Mouse (Mus musculus): ENCODE measurements at regions not wholly inside any gene's neighbourhood (a gene's known extent, or its start where the extent isn't known, plus 50 kb on each side); places are given as distances from the start of the nearest gene placed in this dataset.

- WGBS (ENCODE audit: insufficient replicate concordance): 63% methylated on average over 6 of the region's 6 CpGs
- DNase-seq (no peak), ATAC-seq (ENCODE audit: low read depth) (no peak)
- Histone ChIP-seq H3K4me1 (replicated peaks) (no peaks in the 10 kb centered on the region), H3K36me3 (no peaks in the 10 kb centered on the region), H3K27me3 (no peaks in the 10 kb centered on the region), H3K9me3 (replicated peaks) (0 out of 2 replicates have a peak, but pooled peaks cover 1% of the 10 kb centered on the region), H3K9ac (no peak overlapping the region), H3K4me3 (replicated peaks) (no peak overlapping the region), H3K4me2 (no peak overlapping the region), H3K27ac (no peak overlapping the region)
Observed at GRCm38 (mm10) chr19:26296360-26296759, 308.5 kb upstream of the Smarca2 start.

GRCm38 (mm10) chr19:26308477-26309135 lies 296.2 kb upstream of the Smarca2 start:
- WGBS (ENCODE audit: insufficient replicate concordance): 63% methylated on average over 1 of the region's 1 CpGs
- Histone ChIP-seq H3K4me2 (no peak overlapping the region), H3K4me1 (replicated peaks) (no peaks in the 10 kb centered on the region), H3K9ac (no peak overlapping the region), H3K27me3 (no peaks in the 10 kb centered on the region), H3K36me3 (no peaks in the 10 kb centered on the region), H3K4me3 (replicated peaks) (no peak overlapping the region), H3K27ac (no peak overlapping the region), H3K9me3 (replicated peaks) (no peaks in the 10 kb centered on the region)
- DNase-seq (no peak), ATAC-seq (ENCODE audit: low read depth) (no peak)

- Histone ChIP-seq H3K4me2 (no peak overlapping the region), H3K36me3 (no peaks in the 10 kb centered on the region), H3K27me3 (no peaks in the 10 kb centered on the region), H3K9ac (no peak overlapping the region), H3K9me3 (replicated peaks) (no peaks in the 10 kb centered on the region), H3K27ac (no peak overlapping the region), H3K4me3 (replicated peaks) (no peak overlapping the region), H3K4me1 (replicated peaks) (no peaks in the 10 kb centered on the region)
- WGBS (ENCODE audit: insufficient replicate concordance): 69% methylated on average over 2 of the region's 2 CpGs
- DNase-seq: no peak
- ATAC-seq (ENCODE audit: low read depth): no peak
Observed at GRCm38 (mm10) chr19:26318977-26319376, 285.9 kb upstream of the Smarca2 start.

- no peak overlapping the region for H3K4me2 ChIP-seq
- 58% methylated on average over 5 of the region's 5 CpGs for WGBS (ENCODE audit: insufficient replicate concordance)
Observed at GRCm38 (mm10) chr19:26323682-26324081, 281.2 kb upstream of the Smarca2 start.

GRCm38 (mm10) chr19:26339120-26339519 lies 265.7 kb upstream of the Smarca2 start:
- H3K4me3 ChIP-seq (replicated peaks): no peak overlapping the region
- H3K27ac ChIP-seq: no peak overlapping the region
- no peaks in the 10 kb centered on the region for H3K9me3 ChIP-seq (replicated peaks)
- H3K9ac ChIP-seq: no peak overlapping the region
- WGBS (ENCODE audit: insufficient replicate concordance): 66% methylated on average over 4 of the region's 4 CpGs
- DNase-seq (no peak), ATAC-seq (ENCODE audit: low read depth) (no peak)
- no peaks in the 10 kb centered on the region for H3K27me3 ChIP-seq
- no peaks in the 10 kb centered on the region for H3K36me3 ChIP-seq
- H3K4me1 ChIP-seq (replicated peaks): no peaks in the 10 kb centered on the region
- H3K4me2 ChIP-seq: no peak overlapping the region

More at GRCm38 (mm10) chr19:26323682-26324081, 281.2 kb upstream of the Smarca2 start:
- ATAC-seq (ENCODE audit: low read depth) (no peak), DNase-seq (no peak)
- Histone ChIP-seq H3K36me3 (no peaks in the 10 kb centered on the region), H3K4me3 (replicated peaks) (no peak overlapping the region), H3K27ac (no peak overlapping the region), H3K4me1 (replicated peaks) (no peaks in the 10 kb centered on the region), H3K27me3 (no peaks in the 10 kb centered on the region), H3K9me3 (replicated peaks) (no peaks in the 10 kb centered on the region), H3K9ac (no peak overlapping the region)

- WGBS (ENCODE audit: insufficient replicate concordance): 47% methylated on average over 3 of the region's 3 CpGs
- Histone ChIP-seq H3K4me3 (replicated peaks) (no peak overlapping the region), H3K4me2 (no peak overlapping the region), H3K36me3 (no peaks in the 10 kb centered on the region), H3K27me3 (no peaks in the 10 kb centered on the region), H3K9ac (no peak overlapping the region), H3K9me3 (replicated peaks) (no peaks in the 10 kb centered on the region), H3K4me1 (replicated peaks) (no peaks in the 10 kb centered on the region), H3K27ac (no peak overlapping the region)
- ATAC-seq (ENCODE audit: low read depth) (no peak), DNase-seq (no peak)
Observed at GRCm38 (mm10) chr19:26340155-26340554, 264.7 kb upstream of the Smarca2 start.

- no peak overlapping the region for H3K27ac ChIP-seq
- no peak for DNase-seq
- no peak overlapping the region for H3K4me3 ChIP-seq (replicated peaks)
- 74% methylated on average over 7 of the region's 7 CpGs for WGBS (ENCODE audit: insufficient replicate concordance)
- H3K27me3 ChIP-seq: no peaks in the 10 kb centered on the region
- no peak for ATAC-seq (ENCODE audit: low read depth)
- H3K36me3 ChIP-seq: no peaks in the 10 kb centered on the region
- H3K4me2 ChIP-seq: no peak overlapping the region
- no peaks in the 10 kb centered on the region for H3K4me1 ChIP-seq (replicated peaks)
- no peak overlapping the region for H3K9ac ChIP-seq
- H3K9me3 ChIP-seq (replicated peaks): no peaks in the 10 kb centered on the region
Observed at GRCm38 (mm10) chr19:26355054-26355453, 249.8 kb upstream of the Smarca2 start.

GRCm38 (mm10) chr19:26383961-26384381 lies 220.9 kb upstream of the Smarca2 start:
- H3K4me3 ChIP-seq (replicated peaks): no peak overlapping the region
- no peak overlapping the region for H3K4me2 ChIP-seq
- H3K36me3 ChIP-seq: no peaks in the 10 kb centered on the region
- 60% methylated on average over 4 of the region's 4 CpGs for WGBS (ENCODE audit: insufficient replicate concordance)
- H3K9me3 ChIP-seq (replicated peaks): no peaks in the 10 kb centered on the region
- H3K9ac ChIP-seq: no peak overlapping the region
- ATAC-seq (ENCODE audit: low read depth) (no peak), DNase-seq (no peak)
- H3K27ac ChIP-seq: no peak overlapping the region
- no peaks in the 10 kb centered on the region for H3K4me1 ChIP-seq (replicated peaks)
- H3K27me3 ChIP-seq: no peaks in the 10 kb centered on the region

- H3K36me3 ChIP-seq: no peaks in the 10 kb centered on the region
- H3K9ac ChIP-seq: no peak overlapping the region
- no peak overlapping the region for H3K27ac ChIP-seq
- H3K4me3 ChIP-seq (replicated peaks): no peak overlapping the region
- no peaks in the 10 kb centered on the region for H3K4me1 ChIP-seq (replicated peaks)
- DNase-seq (no peak), ATAC-seq (ENCODE audit: low read depth) (no peak)
- H3K9me3 ChIP-seq (replicated peaks): no peaks in the 10 kb centered on the region
- H3K4me2 ChIP-seq: no peak overlapping the region
- no peaks in the 10 kb centered on the region for H3K27me3 ChIP-seq
Observed at GRCm38 (mm10) chr19:26386075-26386474, 218.8 kb upstream of the Smarca2 start.

- Histone ChIP-seq H3K4me3 (replicated peaks) (no peak overlapping the region), H3K4me1 (replicated peaks) (no peaks in the 10 kb centered on the region), H3K36me3 (no peaks in the 10 kb centered on the region), H3K9me3 (replicated peaks) (no peaks in the 10 kb centered on the region), H3K9ac (no peak overlapping the region), H3K27ac (no peak overlapping the region), H3K4me2 (no peak overlapping the region), H3K27me3 (no peaks in the 10 kb centered on the region)
- WGBS (ENCODE audit: insufficient replicate concordance): 54% methylated on average over 2 of the region's 2 CpGs
- ATAC-seq (ENCODE audit: low read depth) (no peak), DNase-seq (no peak)
Observed at GRCm38 (mm10) chr19:26412684-26413083, 192.2 kb upstream of the Smarca2 start.

- no peak for ATAC-seq (ENCODE audit: low read depth)
- Histone ChIP-seq H3K4me2 (no peak overlapping the region), H3K4me3 (replicated peaks) (no peak overlapping the region), H3K27ac (no peak overlapping the region), H3K4me1 (replicated peaks) (no peaks in the 10 kb centered on the region), H3K9ac (no peak overlapping the region), H3K9me3 (replicated peaks) (no peaks in the 10 kb centered on the region), H3K36me3 (no peaks in the 10 kb centered on the region), H3K27me3 (no peaks in the 10 kb centered on the region)
- DNase-seq: no peak
- 60% methylated on average over 6 of the region's 6 CpGs for WGBS (ENCODE audit: insufficient replicate concordance)
Observed at GRCm38 (mm10) chr19:26414476-26415024, 190.3 kb upstream of the Smarca2 start.

- no peaks in the 10 kb centered on the region for H3K9me3 ChIP-seq (replicated peaks)
- DNase-seq (no peak), ATAC-seq (ENCODE audit: low read depth) (no peak)
- no peak overlapping the region for H3K4me3 ChIP-seq (replicated peaks)
- no peak overlapping the region for H3K9ac ChIP-seq
- H3K4me2 ChIP-seq: no peak overlapping the region
- no peak overlapping the region for H3K27ac ChIP-seq
- H3K36me3 ChIP-seq: no peaks in the 10 kb centered on the region
- H3K27me3 ChIP-seq: no peaks in the 10 kb centered on the region
- no peaks in the 10 kb centered on the region for H3K4me1 ChIP-seq (replicated peaks)
- WGBS (ENCODE audit: insufficient replicate concordance): 52% methylated on average over 2 of the region's 2 CpGs
Observed at GRCm38 (mm10) chr19:26419781-26420180, 185.1 kb upstream of the Smarca2 start.

Measured in liver, embryonic 13.5 days (tissue).